Mouse (Mus musculus) kidney, postnatal 0 days (tissue): ENCODE measurements around the gene Bicd2. TPM values are rescaled to one million over a fixed set of nuclear protein-coding genes. Genes with fewer than 3 reads are reported as not detected.

Source experiments
- ATAC-seq: fragments of 200-750 bp; cut with Nextera tagmentation; replicated peaks from 2 replicates; pipeline ENCODE4 v1.8.0; 2017; ENCODE audit warnings: low read depth, moderate number of reproducible peaks, moderate TSS enrichment, moderate library complexity; ENCODE audit not compliant: low FRiP score
- DNase-seq: peaks from one replicate; pipeline ENCODE4 v3.0.0-alpha.2; 2016; ENCODE audit warnings: low spot score
- H3K27ac ChIP-seq: fragments of 300-500 bp; sonication (generic); 2 replicates; pipeline ENCODE4 v1.5.1; 2014; ENCODE audit warnings: mild to moderate bottlenecking
- H3K27me3 ChIP-seq: fragments of 300-500 bp; sonication (generic); 2 replicates; pipeline ENCODE4 v1.6.1; 2014; ENCODE audit warnings: low read length, mixed read lengths; ENCODE audit not compliant: insufficient read depth
- H3K36me3 ChIP-seq: fragments of 300-500 bp; sonication (generic); 2 replicates; pipeline ENCODE4 v1.6.1; 2014; ENCODE audit warnings: low read length, mixed read lengths; ENCODE audit not compliant: insufficient read depth
- H3K4me1 ChIP-seq: fragments of 300-500 bp; sonication (generic); replicated peaks from 2 replicates; pipeline ENCODE4 v1.6.1; 2014; ENCODE audit warnings: antibody characterized with exemption, low read length, mixed read lengths; ENCODE audit not compliant: insufficient read depth
- H3K4me2 ChIP-seq: fragments of 300-500 bp; sonication (generic); 2 replicates; pipeline ENCODE4 v1.6.1; 2014; ENCODE audit warnings: mild to moderate bottlenecking, low read length, moderate library complexity, mixed read lengths
- H3K4me3 ChIP-seq: fragments of 300-500 bp; sonication (generic); replicated peaks from 2 replicates; pipeline ENCODE4 v1.5.1; 2014; ENCODE audit warnings: low read depth, low read length
- H3K9ac ChIP-seq: fragments of 300-500 bp; sonication (generic); 2 replicates; pipeline ENCODE4 v1.6.1; 2014; ENCODE audit warnings: low read depth, low read length
- H3K9me3 ChIP-seq: fragments of 300-500 bp; sonication (generic); replicated peaks from 2 replicates; pipeline ENCODE4 v1.6.1; 2016; ENCODE audit warnings: low read length, inconsistent platforms, mixed read lengths
- CTCF ChIP-seq: IDR thresholded peaks from 2 replicates; pipeline ENCODE4 v1.5.1; 2016; ENCODE audit warnings: antibody characterized with exemption, low read depth, mild to moderate bottlenecking, moderate library complexity
- WGBS: fragments of 180-500 bp; shearing (Covaris S2); extraction: QIAGEN DNeasy Blood & Tissue Kit; methylation state at CpG from one replicate; pipeline ENCODE4 v1.1.7; 2014; 5-methylcytosine and 5-hydroxymethylcytosine counted together
- polyA plus RNA-seq: library from polyadenylated mRNA; unstranded; fragments of >200 nt; fragmentation: Nextera tagmentation; extraction: Ambion mirVana; gene quantifications from 2 replicates; pipeline ENCODE4 v1.2.1, GENCODE M21; 2015

Bicd2 gene
- polyA plus RNA-seq, 1 experiment from 2014 or later: 23.4 TPM

- TF ChIP-seq CTCF: no peak
- ATAC-seq (no peak), DNase-seq (no peak)
- Histone ChIP-seq H3K9ac (0 out of 2 replicates have a peak overlapping the region, but pooled peaks have one; percentile 31), H3K4me2 (no peak overlapping the region), H3K4me1 (peaks cover 8% of the 10 kb centered on the region; the same call in 1 of the 2 replicates), H3K9me3 (no peaks in the 10 kb centered on the region), H3K36me3 (no peaks in the 10 kb centered on the region), H3K27ac (no peak overlapping the region), H3K4me3 (no peak overlapping the region), H3K27me3 (no peaks in the 10 kb centered on the region)
- WGBS: 82% methylated on average over 5 of the region's 5 CpGs
Observed at GRCm38 (mm10) chr13:49322169-49322568, 19.2 kb upstream of the Bicd2 start.

GRCm38 (mm10) chr13:49322739-49323138 lies 18.6 kb upstream of the Bicd2 start:
- WGBS: 85% methylated on average over 5 of the region's 5 CpGs
- no peak for ATAC-seq
- Histone ChIP-seq H3K27me3 (no peaks in the 10 kb centered on the region), H3K4me3 (no peak overlapping the region), H3K4me1 (peaks cover 8% of the 10 kb centered on the region; the same call in 1 of the 2 replicates), H3K9ac (no peak overlapping the region), H3K27ac (no peak overlapping the region), H3K4me2 (no peak overlapping the region), H3K36me3 (no peaks in the 10 kb centered on the region), H3K9me3 (no peaks in the 10 kb centered on the region)
- DNase-seq: no peak
- TF ChIP-seq CTCF: no peak

GRCm38 (mm10) chr13:49324871-49325270 lies 16.5 kb upstream of the Bicd2 start:
- DNase-seq: no peak
- Histone ChIP-seq H3K9ac (no peak overlapping the region), H3K27ac (no peak overlapping the region), H3K27me3 (no peaks in the 10 kb centered on the region), H3K4me2 (no peak overlapping the region), H3K9me3 (no peaks in the 10 kb centered on the region), H3K4me3 (no peak overlapping the region), H3K4me1 (peaks cover 4% of the 10 kb centered on the region; the same call in 1 of the 2 replicates), H3K36me3 (no peaks in the 10 kb centered on the region)
- 52% methylated on average over 5 of the region's 5 CpGs for WGBS
- TF ChIP-seq CTCF: no peak
- ATAC-seq: no peak

GRCm38 (mm10) chr13:49326246-49327206 lies 14.9 kb upstream of the Bicd2 start:
- TF ChIP-seq CTCF: peak; percentile 84
- Histone ChIP-seq H3K9me3 (no peaks in the 10 kb centered on the region), H3K27me3 (no peaks in the 10 kb centered on the region), H3K4me1 (no peaks in the 10 kb centered on the region), H3K4me3 (no peak overlapping the region), H3K36me3 (no peaks in the 10 kb centered on the region), H3K27ac (no peak overlapping the region), H3K9ac (no peak overlapping the region), H3K4me2 (no peak overlapping the region)
- ATAC-seq (no peak), DNase-seq (peak; percentile 65)
- 61% methylated on average over 6 of the region's 6 CpGs for WGBS

- H3K4me2 ChIP-seq: no peak overlapping the region
- H3K9ac ChIP-seq: no peak overlapping the region
- no peak for DNase-seq
- no peak overlapping the region for H3K27ac ChIP-seq
- H3K27me3 ChIP-seq: no peaks in the 10 kb centered on the region
- H3K4me3 ChIP-seq: no peak overlapping the region
- H3K9me3 ChIP-seq: no peaks in the 10 kb centered on the region
- 84% methylated on average over 4 of the region's 4 CpGs for WGBS
- no peaks in the 10 kb centered on the region for H3K4me1 ChIP-seq
- H3K36me3 ChIP-seq: no peaks in the 10 kb centered on the region
- ATAC-seq: no peak
- TF ChIP-seq CTCF: no peak
Observed at GRCm38 (mm10) chr13:49328101-49328500, 13.3 kb upstream of the Bicd2 start.

GRCm38 (mm10) chr13:49333250-49333649 lies 8.1 kb upstream of the Bicd2 start:
- ATAC-seq (no peak), DNase-seq (no peak)
- Histone ChIP-seq H3K4me1 (no peaks in the 10 kb centered on the region), H3K36me3 (no peaks in the 10 kb centered on the region), H3K27ac (no peak overlapping the region), H3K9me3 (no peaks in the 10 kb centered on the region), H3K9ac (no peak overlapping the region), H3K27me3 (no peaks in the 10 kb centered on the region), H3K4me3 (no peak overlapping the region), H3K4me2 (no peak overlapping the region)
- WGBS: 89% methylated on average over 2 of the region's 2 CpGs
- no peak for TF ChIP-seq CTCF
